Mouse (Mus musculus) layer of hippocampus, adult 9-10 months (tissue): ENCODE measurements around the gene Osbpl9.

Source experiments
- DNase-seq: peaks from one replicate; pipeline ENCODE4 v3.0.0; 2022; ENCODE audit warnings: low spot score

Gene Osbpl9

GRCm38 (mm10) chr4:109201582-109202424 is at the start of gene Osbpl9:
Osbpl9 (minus strand) TSS chr4:109202272.
- DNase-seq, result peak; percentile 96

- no peak for DNase-seq
Measured at GRCm38 (mm10) chr4:109251605-109252004, 49.5 kb upstream of the Osbpl9 start.

GRCm38 (mm10) chr4:109245016-109245620 is 43.0 kb upstream of the Osbpl9 start:
- DNase-seq, result no peak

GRCm38 (mm10) chr4:109244506-109244905 is 42.4 kb upstream of the Osbpl9 start:
- DNase-seq, result no peak

- DNase-seq, result no peak
Measured at GRCm38 (mm10) chr4:109241934-109242333, 39.9 kb upstream of the Osbpl9 start.

GRCm38 (mm10) chr4:109241221-109241620 is 39.1 kb upstream of the Osbpl9 start:
- no peak for DNase-seq

- DNase-seq, result peak; percentile 39
Measured at GRCm38 (mm10) chr4:109238428-109239268, 36.6 kb upstream of the Osbpl9 start.

- DNase-seq, result no peak
Measured at GRCm38 (mm10) chr4:109236186-109236879, 34.3 kb upstream of the Osbpl9 start.

GRCm38 (mm10) chr4:109234806-109235350 is 32.8 kb upstream of the Osbpl9 start:
- no peak for DNase-seq

- no peak for DNase-seq
Measured at GRCm38 (mm10) chr4:109234185-109234584, 32.1 kb upstream of the Osbpl9 start, which contains the start of gene Calr4. Calr4 (plus strand) TSS chr4:109234485.

- no peak for DNase-seq
Measured at GRCm38 (mm10) chr4:109229766-109230279, 27.8 kb upstream of the Osbpl9 start.

GRCm38 (mm10) chr4:109226071-109226470 is 24.0 kb upstream of the Osbpl9 start:
- DNase-seq, result no peak

GRCm38 (mm10) chr4:109225606-109226005 is 23.5 kb upstream of the Osbpl9 start:
- DNase-seq, result no peak

GRCm38 (mm10) chr4:109224762-109225552 is 22.9 kb upstream of the Osbpl9 start:
- DNase-seq, result peak; percentile 53

GRCm38 (mm10) chr4:109222001-109222400 is 19.9 kb upstream of the Osbpl9 start:
- no peak for DNase-seq

- no peak for DNase-seq
Measured at GRCm38 (mm10) chr4:109220441-109220940, 18.4 kb upstream of the Osbpl9 start.

GRCm38 (mm10) chr4:109218008-109218407 is 15.9 kb upstream of the Osbpl9 start:
- DNase-seq, result no peak

GRCm38 (mm10) chr4:109213986-109214385 is 11.9 kb upstream of the Osbpl9 start:
- DNase-seq, result no peak

- DNase-seq, result no peak
Measured at GRCm38 (mm10) chr4:109210881-109211280, 8.8 kb upstream of the Osbpl9 start.

- DNase-seq, result no peak
Measured at GRCm38 (mm10) chr4:109210253-109210652, 8.2 kb upstream of the Osbpl9 start.
